Mouse (Mus musculus) heart, embryonic 16.5 days (tissue): ENCODE results near the gene Ptpn13. TPM values are rescaled to one million over a fixed set of nuclear protein-coding genes. Genes with fewer than 3 reads are reported as not detected.

Experiments
- ATAC-seq: fragments of 200-750 bp; cut with Nextera tagmentation; replicated peaks from 2 replicates; pipeline ENCODE4 v1.8.0; 2017; ENCODE audit warnings: moderate number of reproducible peaks; ENCODE audit not compliant: insufficient read depth, low FRiP score; ENCODE audit errors: extremely low read depth
- H3K27ac ChIP-seq: fragments of 300-500 bp; sonication (generic); 2 replicates; pipeline ENCODE4 v1.5.1; 2014; ENCODE audit warnings: mild to moderate bottlenecking, low read length, control low read depth, moderate library complexity
- H3K27me3 ChIP-seq: fragments of 300-500 bp; sonication (generic); 2 replicates; pipeline ENCODE4 v1.6.1; 2014; ENCODE audit warnings: low read length, mixed read lengths; ENCODE audit not compliant: control insufficient read depth, insufficient read depth
- H3K36me3 ChIP-seq: fragments of 300-500 bp; sonication (generic); 2 replicates; pipeline ENCODE4 v1.6.1; 2014; ENCODE audit not compliant: control insufficient read depth, insufficient read depth
- H3K4me1 ChIP-seq: fragments of 300-500 bp; sonication (generic); 2 replicates; pipeline ENCODE4 v1.6.1; 2014; ENCODE audit warnings: low read length, mixed read lengths; ENCODE audit not compliant: control insufficient read depth, insufficient read depth
- H3K4me2 ChIP-seq: fragments of 300-500 bp; sonication (generic); 2 replicates; pipeline ENCODE4 v1.6.1; 2014; ENCODE audit warnings: low read depth, mild to moderate bottlenecking, control low read depth, low read length
- H3K4me3 ChIP-seq: fragments of 300-500 bp; sonication (generic); 2 replicates; pipeline ENCODE4 v1.5.1; 2014; ENCODE audit warnings: mild to moderate bottlenecking, control low read depth, low read length
- H3K9ac ChIP-seq: fragments of 300-500 bp; sonication (generic); 2 replicates; pipeline ENCODE4 v1.6.1; 2014; ENCODE audit warnings: low read length, control low read depth
- H3K9me3 ChIP-seq: fragments of 300-500 bp; sonication (generic); replicated peaks from 2 replicates; pipeline ENCODE4 v1.6.1; 2016; ENCODE audit warnings: low read length; ENCODE audit not compliant: control insufficient read depth
- WGBS: fragments of 180-500 bp; shearing (Covaris S2); extraction: QIAGEN DNeasy Blood & Tissue Kit; methylation state at CpG from one replicate; pipeline ENCODE4 v1.1.7; 2014; 5-methylcytosine and 5-hydroxymethylcytosine counted together
- polyA plus RNA-seq: library from polyadenylated mRNA; unstranded; fragments of >200 nt; fragmentation: Nextera tagmentation; extraction: Ambion mirVana; gene quantifications from 2 replicates; pipeline ENCODE4 v1.2.1, GENCODE M21; 2015

Ptpn13 gene
- polyA plus RNA-seq = 7.8 and 8.3 TPM in 2 replicates

GRCm38 (mm10) chr5:103424678-103425319, at the start of gene Ptpn13:
TSS of gene Ptpn13 (plus strand) at chr5:103425192.
- peaks cover 20% of the 10 kb centered on the region for H3K4me1 ChIP-seq

GRCm38 (mm10) chr5:103375226-103375625, 49.8 kb upstream of the Ptpn13 start:
- Histone ChIP-seq H3K4me2 (no peak overlapping the region), H3K9ac (no peak overlapping the region), H3K27me3 (peaks cover 15% of the 10 kb centered on the region), H3K27ac (no peak overlapping the region), H3K4me3 (no peak overlapping the region), H3K9me3 (no peaks in the 10 kb centered on the region), H3K36me3 (no peaks in the 10 kb centered on the region), H3K4me1 (peaks cover 10% of the 10 kb centered on the region)
- 86% methylated on average over 9 of the region's 9 CpGs for WGBS
- no peak for ATAC-seq

More at GRCm38 (mm10) chr5:103424678-103425319, at the start of gene Ptpn13:
- H3K36me3 ChIP-seq = no peaks in the 10 kb centered on the region
- H3K4me2 ChIP-seq = peak within 1 kb of the TSS; percentile 86
- H3K9ac ChIP-seq = peak within 1 kb of the TSS; percentile 88
- ATAC-seq = peak; percentile 99
- no peaks in the 10 kb centered on the region; the same call in 1 of the 2 replicates for H3K27me3 ChIP-seq
- under 1% methylated on average over 41 of the region's 55 CpGs for WGBS
- H3K27ac ChIP-seq = peak within 1 kb of the TSS; percentile 85
- no peaks in the 10 kb centered on the region for H3K9me3 ChIP-seq
- H3K4me3 ChIP-seq = peak within 1 kb of the TSS; percentile 86

- H3K36me3 ChIP-seq = no peaks in the 10 kb centered on the region
- peak overlapping the region; percentile 38 for H3K4me2 ChIP-seq
- H3K4me3 ChIP-seq = no peak overlapping the region
- peaks cover 10% of the 10 kb centered on the region for H3K4me1 ChIP-seq
- no peak overlapping the region for H3K9ac ChIP-seq
- peak overlapping the region; percentile 77 for H3K27ac ChIP-seq
- no peak; the same call in 1 of the 2 replicates for ATAC-seq
- 45% methylated on average over 17 of the region's 17 CpGs for WGBS
- H3K27me3 ChIP-seq = peaks cover 15% of the 10 kb centered on the region
- H3K9me3 ChIP-seq = no peaks in the 10 kb centered on the region
Observed at GRCm38 (mm10) chr5:103376354-103377295, 48.4 kb upstream of the Ptpn13 start.

- ATAC-seq = 0 out of 2 replicates have a peak, but pooled peaks have one; percentile 39
- Histone ChIP-seq H3K4me2 (peak overlapping the region; percentile 38), H3K9me3 (no peaks in the 10 kb centered on the region), H3K36me3 (no peaks in the 10 kb centered on the region), H3K27me3 (peaks cover 15% of the 10 kb centered on the region), H3K27ac (peak overlapping the region; percentile 77), H3K4me3 (no peak overlapping the region), H3K9ac (no peak overlapping the region), H3K4me1 (peaks cover 10% of the 10 kb centered on the region)
- 16% methylated on average over 12 of the region's 12 CpGs for WGBS
Observed at GRCm38 (mm10) chr5:103377493-103378130, 47.4 kb upstream of the Ptpn13 start.

- Histone ChIP-seq H3K4me1 (peaks cover 10% of the 10 kb centered on the region), H3K9me3 (no peaks in the 10 kb centered on the region), H3K36me3 (no peaks in the 10 kb centered on the region), H3K4me3 (no peak overlapping the region), H3K9ac (no peak overlapping the region), H3K27ac (0 out of 2 replicates have a peak overlapping the region, but pooled peaks have one; percentile 5), H3K27me3 (peaks cover 7% of the 10 kb centered on the region), H3K4me2 (no peak overlapping the region)
- 52% methylated on average over 11 of the region's 11 CpGs for WGBS
- no peak for ATAC-seq
Observed at GRCm38 (mm10) chr5:103380785-103381527, 44.0 kb upstream of the Ptpn13 start.

GRCm38 (mm10) chr5:103382951-103383350, 42.0 kb upstream of the Ptpn13 start:
- Histone ChIP-seq H3K9me3 (no peaks in the 10 kb centered on the region), H3K4me2 (no peak overlapping the region)
- ATAC-seq = no peak

GRCm38 (mm10) chr5:103384021-103384420, 41.0 kb upstream of the Ptpn13 start:
- H3K27ac ChIP-seq = no peak overlapping the region
- H3K9me3 ChIP-seq = no peaks in the 10 kb centered on the region
- no peak for ATAC-seq
- H3K4me3 ChIP-seq = no peak overlapping the region
- peaks cover 5% of the 10 kb centered on the region for H3K27me3 ChIP-seq
- H3K4me1 ChIP-seq = peaks cover 13% of the 10 kb centered on the region
- H3K36me3 ChIP-seq = no peaks in the 10 kb centered on the region
- H3K4me2 ChIP-seq = no peak overlapping the region
- H3K9ac ChIP-seq = no peak overlapping the region
- 69% methylated on average over 7 of the region's 7 CpGs for WGBS

More at GRCm38 (mm10) chr5:103382951-103383350, 42.0 kb upstream of the Ptpn13 start:
- no peaks in the 10 kb centered on the region for H3K36me3 ChIP-seq
- H3K4me1 ChIP-seq = peaks cover 10% of the 10 kb centered on the region
- no peak overlapping the region for H3K9ac ChIP-seq
- H3K4me3 ChIP-seq = no peak overlapping the region
- no peak overlapping the region for H3K27ac ChIP-seq
- WGBS = 87% methylated on average over 4 of the region's 4 CpGs
- H3K27me3 ChIP-seq = peaks cover 7% of the 10 kb centered on the region

- ATAC-seq = peak; percentile 87
- H3K4me2 ChIP-seq = peak overlapping the region; percentile 24; the same call in 1 of the 2 replicates
Observed at GRCm38 (mm10) chr5:103387540-103388026, 37.4 kb upstream of the Ptpn13 start.

More at GRCm38 (mm10) chr5:103387540-103388026, 37.4 kb upstream of the Ptpn13 start:
- H3K4me1 ChIP-seq = peaks cover 13% of the 10 kb centered on the region
- 18% methylated on average over 8 of the region's 8 CpGs for WGBS
- peak overlapping the region; percentile 81 for H3K27ac ChIP-seq
- no peak overlapping the region for H3K9ac ChIP-seq
- H3K36me3 ChIP-seq = no peaks in the 10 kb centered on the region
- H3K27me3 ChIP-seq = no peaks in the 10 kb centered on the region
- no peak overlapping the region for H3K4me3 ChIP-seq
- no peaks in the 10 kb centered on the region for H3K9me3 ChIP-seq
